Mouse (Mus musculus): Measurements from ENCODE around the gene Foxk2. TPM values are rescaled to one million over a fixed set of nuclear protein-coding genes. Genes with fewer than 3 reads are reported as not detected.
A peak's percentile ranks its signal among the peaks of the same experiment; 100 is the strongest.

Foxk2 gene
- 3.4 and 3.9 TPM in 2 replicates for polyA plus RNA-seq (2015; fragmentation: Nextera tagmentation; extraction: Ambion mirVana)

DNA sequence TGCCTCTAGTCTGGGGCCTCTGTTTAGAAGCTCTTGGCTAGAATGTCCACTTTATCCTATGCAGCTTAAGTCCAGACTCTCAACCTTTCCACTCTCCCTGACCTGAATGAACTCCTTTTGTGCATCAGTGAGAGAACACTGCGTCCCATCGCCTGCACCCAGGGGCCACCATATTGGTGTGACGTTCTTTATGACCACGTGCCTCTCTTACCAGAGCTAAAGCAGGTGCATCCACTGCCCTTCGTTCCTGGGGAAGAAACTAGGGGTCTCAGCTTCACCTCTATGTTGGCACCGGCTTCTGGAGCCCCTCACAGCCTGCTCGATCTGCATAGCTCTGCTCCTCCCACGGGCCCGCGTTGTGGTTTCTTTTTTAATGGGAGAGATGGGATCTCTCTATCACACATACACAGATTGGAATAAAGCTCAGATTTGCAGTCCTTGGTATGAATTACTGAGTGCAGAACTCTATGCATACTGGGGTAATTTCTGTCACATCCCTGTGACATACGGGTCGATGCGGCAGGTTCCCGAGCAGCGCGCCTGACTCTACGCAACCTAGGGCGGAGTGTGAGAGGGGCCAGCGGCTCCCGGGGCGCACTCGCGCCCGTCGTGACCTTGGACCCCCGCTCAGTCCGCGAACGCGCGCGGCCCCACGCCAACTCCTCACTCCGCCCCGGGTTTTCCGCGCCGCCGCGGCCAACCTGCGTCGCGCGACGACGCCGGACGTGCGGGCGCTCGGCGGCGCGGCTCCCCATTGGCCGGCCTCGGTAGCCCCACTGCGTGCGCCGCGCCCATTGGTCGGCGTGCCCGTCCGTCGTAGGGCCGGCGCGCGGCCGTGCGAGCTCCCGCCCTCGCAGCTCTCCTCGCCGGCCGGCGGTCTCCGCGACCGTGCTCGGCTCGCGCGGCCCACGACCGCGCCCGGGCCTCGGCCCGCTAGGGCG lies at the start of gene Foxk2:
TSS of gene Foxk2 (plus strand) at position 831 of the 941 bp plus-strand sequence.
- DNase-seq (peak; percentile 87), ATAC-seq (ENCODE audit: low read depth) (peak; percentile 97)
- Histone ChIP-seq H3K4me1 (replicated peaks) (peaks cover 44% of the 10 kb centered on the region), H3K27ac (peak within 1 kb of the TSS; percentile 88), H3K27me3 (no peaks in the 10 kb centered on the region), H3K36me3 (peaks cover 55% of the 10 kb centered on the region), H3K4me2 (peak within 1 kb of the TSS; percentile 94), H3K4me3 (replicated peaks) (peak within 1 kb of the TSS; percentile 98), H3K9ac (peak within 1 kb of the TSS; percentile 99), H3K9me3 (replicated peaks) (no peaks in the 10 kb centered on the region)
- WGBS (ENCODE audit: insufficient replicate concordance) = under 1% methylated on average over 91 of the region's 91 CpGs

DNA sequence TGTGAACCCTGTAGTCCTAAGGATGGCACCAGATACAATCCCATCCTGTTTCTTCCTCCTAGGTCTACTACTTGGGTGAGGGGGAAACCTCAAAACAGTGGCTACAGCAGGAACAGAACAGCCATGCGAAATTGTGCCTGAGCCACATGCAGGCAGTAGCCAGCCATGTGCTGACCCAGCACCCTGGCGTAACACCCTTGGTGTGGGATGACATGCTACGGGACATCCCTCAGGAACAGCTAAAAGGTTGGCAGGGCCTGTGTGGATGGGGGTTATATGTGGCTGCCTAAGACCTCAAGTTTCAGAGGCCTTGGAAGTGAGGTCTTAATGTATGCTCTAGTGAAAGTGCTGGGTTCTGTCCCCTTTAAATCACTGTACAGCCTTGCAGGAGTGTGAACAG lies 43.0 kb upstream of the Foxk2 start:
- H3K36me3 ChIP-seq = peaks cover 49% of the 10 kb centered on the region
- DNase-seq (no peak), ATAC-seq (ENCODE audit: low read depth) (no peak)
- H3K4me3 ChIP-seq (replicated peaks) = no peak overlapping the region
- H3K4me1 ChIP-seq (replicated peaks) = no peaks in the 10 kb centered on the region
- 78% methylated on average over 3 of the region's 3 CpGs for WGBS (ENCODE audit: insufficient replicate concordance)
- H3K27ac ChIP-seq = no peak overlapping the region
- H3K27me3 ChIP-seq = no peaks in the 10 kb centered on the region
- H3K4me2 ChIP-seq = no peak overlapping the region
- no peaks in the 10 kb centered on the region for H3K9me3 ChIP-seq (replicated peaks)
- H3K9ac ChIP-seq = no peak overlapping the region

DNA sequence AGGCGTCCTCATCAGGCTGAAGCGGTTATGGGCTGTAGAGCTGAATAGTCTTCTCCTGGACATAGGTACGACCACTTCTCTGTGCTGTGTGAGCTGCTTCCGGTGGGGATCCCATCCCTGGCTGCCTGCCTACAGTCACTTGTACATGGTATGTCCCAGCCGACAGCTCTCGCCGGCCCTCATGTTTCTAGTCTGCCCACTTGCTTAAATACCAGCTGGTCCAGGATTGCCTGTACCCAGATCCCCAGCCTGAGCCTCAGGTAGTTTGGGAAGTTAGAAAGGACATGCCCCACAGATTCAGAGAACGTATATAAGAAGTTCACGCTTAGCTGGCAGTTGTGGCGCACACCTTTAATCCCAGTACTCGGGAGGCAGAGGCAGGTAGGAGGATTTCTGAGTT lies 40.0 kb upstream of the Foxk2 start:
- Histone ChIP-seq H3K27ac (no peak overlapping the region), H3K36me3 (peaks cover 76% of the 10 kb centered on the region), H3K4me1 (replicated peaks) (no peaks in the 10 kb centered on the region), H3K4me2 (no peak overlapping the region), H3K9ac (no peak overlapping the region), H3K4me3 (replicated peaks) (no peak overlapping the region), H3K9me3 (replicated peaks) (no peaks in the 10 kb centered on the region), H3K27me3 (no peaks in the 10 kb centered on the region)
- 82% methylated on average over 11 of the region's 11 CpGs for WGBS (ENCODE audit: insufficient replicate concordance)
- DNase-seq (no peak), ATAC-seq (ENCODE audit: low read depth) (no peak)

DNA sequence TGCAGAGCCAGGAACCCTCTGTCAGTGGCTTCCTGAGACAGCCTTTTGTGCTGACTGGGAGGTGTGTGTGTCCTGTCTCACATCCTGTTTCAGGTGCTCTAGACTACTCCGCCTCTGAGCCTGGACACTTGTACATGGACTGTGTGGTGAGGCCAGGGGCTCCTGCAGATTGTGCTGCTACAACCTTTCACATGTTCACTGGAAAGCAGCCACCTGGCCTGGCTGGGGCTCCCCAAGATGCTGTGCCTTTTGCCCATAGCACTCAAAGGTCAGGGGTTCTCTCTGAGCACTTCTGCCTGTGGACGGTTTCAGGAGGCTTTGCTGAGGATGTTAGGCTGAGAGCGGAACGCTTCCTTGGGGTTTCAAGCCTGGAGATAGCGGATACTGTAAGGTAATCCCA lies 39.0 kb upstream of the Foxk2 start:
- Histone ChIP-seq H3K27ac (no peak overlapping the region), H3K4me2 (no peak overlapping the region), H3K9me3 (replicated peaks) (no peaks in the 10 kb centered on the region), H3K36me3 (peaks cover 83% of the 10 kb centered on the region), H3K27me3 (no peaks in the 10 kb centered on the region), H3K9ac (no peak overlapping the region), H3K4me1 (replicated peaks) (no peaks in the 10 kb centered on the region), H3K4me3 (replicated peaks) (no peak overlapping the region)
- DNase-seq (no peak), ATAC-seq (ENCODE audit: low read depth) (no peak)
- WGBS (ENCODE audit: insufficient replicate concordance) = 87% methylated on average over 5 of the region's 5 CpGs

DNA sequence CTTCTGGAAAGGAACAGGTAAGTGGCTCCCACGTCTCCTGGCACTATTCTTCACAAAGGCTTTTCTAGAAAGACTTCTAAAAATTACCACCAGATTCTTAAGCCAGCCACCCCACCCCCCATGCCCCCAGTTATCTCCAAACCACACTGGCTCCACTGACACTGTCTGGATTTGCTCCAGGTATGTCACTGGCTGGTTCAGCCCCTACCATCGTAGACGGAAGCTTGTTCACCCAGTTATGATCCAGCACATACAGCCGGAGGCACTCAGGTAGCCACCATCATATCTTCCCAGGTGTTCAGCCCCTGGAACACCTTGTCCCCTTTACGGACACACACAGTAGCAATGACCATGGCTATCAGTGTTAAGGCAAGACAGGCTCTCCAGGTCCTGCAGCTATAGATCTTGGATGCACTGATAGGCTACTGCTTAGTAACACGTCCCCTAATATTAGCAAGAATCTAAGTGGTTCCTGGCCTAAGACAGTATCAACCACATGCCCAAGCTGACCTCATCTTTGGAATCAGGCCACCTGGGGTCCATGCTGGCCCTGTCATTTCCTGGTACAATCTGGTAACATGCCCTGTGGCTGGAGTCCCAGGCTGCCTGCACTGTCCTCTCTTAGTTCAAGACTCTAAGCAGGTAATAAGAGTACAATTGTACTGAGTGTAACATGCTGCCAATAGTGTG lies 38.3 kb upstream of the Foxk2 start:
- Histone ChIP-seq H3K27me3 (no peaks in the 10 kb centered on the region), H3K9me3 (replicated peaks) (no peaks in the 10 kb centered on the region), H3K9ac (no peak overlapping the region), H3K4me3 (replicated peaks) (no peak overlapping the region), H3K36me3 (peaks cover 89% of the 10 kb centered on the region), H3K27ac (no peak overlapping the region), H3K4me1 (replicated peaks) (no peaks in the 10 kb centered on the region), H3K4me2 (no peak overlapping the region)
- 70% methylated on average over 6 of the region's 6 CpGs for WGBS (ENCODE audit: insufficient replicate concordance)
- ATAC-seq (ENCODE audit: low read depth) (no peak), DNase-seq (no peak)

DNA sequence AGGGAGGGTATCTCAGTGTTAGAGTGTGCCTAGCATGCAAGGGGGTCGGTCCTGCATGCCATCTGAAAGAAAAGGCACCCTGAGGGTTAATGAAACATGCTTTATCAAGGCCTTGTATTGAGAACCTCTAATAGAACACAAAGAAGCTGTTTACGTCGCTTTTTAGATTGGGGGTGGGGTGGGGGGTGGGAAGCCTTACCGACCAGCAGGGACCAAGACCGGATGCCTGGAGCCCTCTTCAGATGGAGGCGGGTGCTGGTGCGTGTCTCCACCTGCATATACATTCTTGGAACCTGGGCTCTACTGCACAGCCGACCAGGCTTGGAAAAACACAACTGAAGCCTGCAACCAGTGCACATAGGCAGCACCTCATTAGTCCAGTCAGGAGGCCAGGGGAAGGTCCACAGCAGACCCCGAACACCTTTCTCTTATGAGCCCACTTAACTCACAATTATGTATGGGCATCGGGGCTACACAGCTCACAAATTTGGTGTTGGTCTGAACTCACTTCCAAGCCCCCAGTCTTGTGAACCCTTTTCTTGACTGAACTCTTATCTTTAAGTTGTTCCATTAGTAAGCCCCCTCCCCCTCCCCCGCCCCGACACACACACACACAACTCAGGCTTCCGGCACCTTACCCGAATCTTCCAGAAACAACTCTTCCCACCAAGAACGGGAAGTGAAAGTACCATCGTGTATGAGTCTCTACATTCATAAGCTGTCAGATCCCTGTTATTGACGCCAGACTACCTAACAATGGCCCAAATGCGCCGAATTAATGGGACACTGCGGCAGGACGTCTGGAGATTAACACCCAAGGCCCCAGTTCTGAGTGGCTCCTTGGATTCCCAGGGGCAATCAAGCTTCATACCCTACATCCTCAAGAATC lies 31.4 kb upstream of the Foxk2 start:
- peak overlapping the region; percentile 77 for H3K4me3 ChIP-seq (replicated peaks)
- H3K4me1 ChIP-seq (replicated peaks) = peaks cover 55% of the 10 kb centered on the region
- peak overlapping the region; percentile 86 for H3K27ac ChIP-seq
- peak overlapping the region; percentile 89 for H3K4me2 ChIP-seq
- H3K9ac ChIP-seq = peak overlapping the region; percentile 88
- ATAC-seq (ENCODE audit: low read depth) = peak; percentile 9
- H3K27me3 ChIP-seq = no peaks in the 10 kb centered on the region
- H3K9me3 ChIP-seq (replicated peaks) = no peaks in the 10 kb centered on the region
- no peak for DNase-seq
- 14% methylated on average over 21 of the region's 21 CpGs for WGBS (ENCODE audit: insufficient replicate concordance)
- peaks cover 46% of the 10 kb centered on the region for H3K36me3 ChIP-seq

DNA sequence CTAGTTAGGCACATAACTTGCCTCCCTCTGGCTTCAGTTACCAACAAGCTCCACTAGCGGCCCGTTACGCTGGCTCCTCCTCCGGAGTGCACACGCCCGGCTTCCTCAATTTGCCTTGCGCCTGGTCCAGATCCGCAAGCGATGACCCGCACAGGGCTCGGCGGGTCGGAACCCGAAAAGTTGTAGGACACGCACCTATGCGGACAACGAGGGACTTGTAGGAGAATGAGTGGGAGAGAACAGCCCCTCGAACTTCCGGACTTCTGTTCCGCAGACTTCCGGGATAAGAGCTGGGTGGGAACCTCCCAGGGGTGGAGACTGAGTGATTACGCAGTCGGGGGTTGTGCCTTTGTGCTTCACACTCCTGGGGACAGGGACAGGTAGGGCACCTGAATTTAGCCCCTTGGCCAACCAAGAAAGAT lies 30.8 kb upstream of the Foxk2 start, which contains the start of gene Cybc1:
TSS of gene Cybc1 (minus strand) at position 305 of the 422 bp plus-strand sequence.
- peaks cover 60% of the 10 kb centered on the region for H3K4me1 ChIP-seq (replicated peaks)
- H3K27me3 ChIP-seq = no peaks in the 10 kb centered on the region
- H3K9me3 ChIP-seq (replicated peaks) = no peaks in the 10 kb centered on the region
- peak within 1 kb of the TSS; percentile 77 for H3K4me3 ChIP-seq (replicated peaks)
- H3K9ac ChIP-seq = peak within 1 kb of the TSS; percentile 88
- under 1% methylated on average over 23 of the region's 23 CpGs for WGBS (ENCODE audit: insufficient replicate concordance)
- peak; percentile 92 for ATAC-seq (ENCODE audit: low read depth)
- peak within 1 kb of the TSS; percentile 86 for H3K27ac ChIP-seq
- H3K36me3 ChIP-seq = peaks cover 39% of the 10 kb centered on the region
- DNase-seq = peak; percentile 70
- H3K4me2 ChIP-seq = peak within 1 kb of the TSS; percentile 89

DNA sequence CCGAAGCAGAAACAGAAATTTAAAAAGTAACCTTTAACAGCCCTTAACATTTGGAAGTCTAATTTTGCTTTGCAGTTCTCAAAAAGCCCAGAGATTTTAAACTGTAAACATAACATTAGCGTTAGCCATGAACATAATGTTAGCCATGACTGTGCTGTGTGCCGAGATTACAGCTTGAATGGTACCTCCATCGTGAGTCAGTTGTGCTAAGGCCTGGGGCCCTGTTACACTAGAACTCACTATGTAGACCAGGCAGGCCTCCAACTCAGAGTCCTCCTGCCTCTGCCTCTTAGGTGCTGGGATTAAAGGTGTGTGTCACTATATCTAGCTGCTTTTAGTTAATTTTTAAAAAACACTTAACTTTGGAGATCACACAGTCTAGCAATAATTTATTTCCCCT lies 28.6 kb upstream of the Foxk2 start:
- H3K4me2 ChIP-seq = no peak overlapping the region
- peak overlapping the region; percentile 89 for H3K27ac ChIP-seq
- no peak overlapping the region for H3K4me3 ChIP-seq (replicated peaks)
- no peaks in the 10 kb centered on the region for H3K9me3 ChIP-seq (replicated peaks)
- peaks cover 18% of the 10 kb centered on the region for H3K36me3 ChIP-seq
- no peaks in the 10 kb centered on the region for H3K27me3 ChIP-seq
- ATAC-seq (ENCODE audit: low read depth) (no peak), DNase-seq (no peak)
- peaks cover 78% of the 10 kb centered on the region for H3K4me1 ChIP-seq (replicated peaks)
- H3K9ac ChIP-seq = peak overlapping the region; percentile 40; the same call in 1 of the 2 replicates
- 68% methylated on average over 4 of the region's 4 CpGs for WGBS (ENCODE audit: insufficient replicate concordance)

DNA sequence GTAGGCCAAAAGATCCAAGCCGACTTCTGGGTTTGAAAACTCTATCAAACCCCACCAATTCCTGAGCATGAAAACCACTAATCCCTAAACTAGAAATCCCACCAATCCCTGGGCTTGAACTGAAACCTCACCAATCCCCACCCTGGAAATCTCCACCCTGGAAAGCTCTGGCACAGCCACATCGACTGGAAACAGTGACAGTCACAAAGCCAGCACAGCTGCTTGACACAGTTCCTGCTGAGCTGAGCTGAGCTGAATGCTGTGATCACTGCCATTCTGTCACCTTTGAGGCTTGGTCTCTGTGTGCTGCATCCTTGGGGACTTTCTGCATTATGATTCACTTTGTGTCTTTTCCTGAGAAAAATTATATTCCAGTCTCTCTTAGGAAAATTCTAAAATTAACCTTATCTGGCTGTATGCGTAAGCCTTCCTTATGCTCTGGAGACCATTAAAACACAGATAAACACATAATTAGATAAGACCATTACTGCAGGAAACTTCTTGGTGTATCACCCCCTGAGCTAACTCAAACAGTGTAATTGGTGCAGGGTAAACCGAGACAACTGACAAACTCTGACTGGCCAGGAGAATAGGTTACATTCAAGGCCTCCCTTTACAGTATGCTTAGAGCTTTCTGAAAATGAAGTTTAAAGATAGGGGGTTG lies 28.0 kb upstream of the Foxk2 start:
- no peak overlapping the region for H3K4me3 ChIP-seq (replicated peaks)
- WGBS (ENCODE audit: insufficient replicate concordance) = 24% methylated on average over 4 of the region's 4 CpGs
- ATAC-seq (ENCODE audit: low read depth) (no peak), DNase-seq (no peak)
- H3K4me1 ChIP-seq (replicated peaks) = peaks cover 80% of the 10 kb centered on the region
- H3K9me3 ChIP-seq (replicated peaks) = no peaks in the 10 kb centered on the region
- no peak overlapping the region for H3K4me2 ChIP-seq
- peaks cover 12% of the 10 kb centered on the region for H3K36me3 ChIP-seq
- no peaks in the 10 kb centered on the region for H3K27me3 ChIP-seq
- peak overlapping the region; percentile 40; the same call in 1 of the 2 replicates for H3K9ac ChIP-seq
- peak overlapping the region; percentile 89 for H3K27ac ChIP-seq

DNA sequence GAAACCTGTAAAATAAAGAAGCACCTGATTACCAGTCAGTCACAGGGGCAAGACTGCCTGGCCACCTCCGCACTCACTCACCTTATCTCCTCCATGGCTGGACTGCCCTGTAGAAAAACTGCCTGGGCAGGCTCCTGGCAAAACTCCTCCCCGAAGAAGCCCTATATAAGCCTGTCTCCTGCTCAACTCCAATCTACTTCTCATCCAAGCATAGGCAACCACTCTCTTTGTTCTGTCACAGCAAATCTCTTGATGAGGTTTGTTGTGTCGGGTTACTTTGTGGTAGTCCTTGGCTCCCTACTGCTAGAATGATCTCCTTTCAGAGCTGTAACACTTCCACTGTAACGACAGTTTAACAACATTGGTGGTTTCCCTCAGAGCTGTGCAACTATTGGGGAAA lies 27.1 kb upstream of the Foxk2 start:
- H3K4me3 ChIP-seq (replicated peaks) = no peak overlapping the region
- no peaks in the 10 kb centered on the region for H3K9me3 ChIP-seq (replicated peaks)
- ATAC-seq (ENCODE audit: low read depth) (no peak), DNase-seq (no peak)
- H3K27me3 ChIP-seq = no peaks in the 10 kb centered on the region
- H3K4me1 ChIP-seq (replicated peaks) = peaks cover 73% of the 10 kb centered on the region
- peak overlapping the region; percentile 42; the same call in 1 of the 2 replicates for H3K9ac ChIP-seq
- 24% methylated on average over 4 of the region's 4 CpGs for WGBS (ENCODE audit: insufficient replicate concordance)
- no peak overlapping the region for H3K4me2 ChIP-seq
- peak overlapping the region; percentile 77 for H3K27ac ChIP-seq
- H3K36me3 ChIP-seq = peaks cover 3% of the 10 kb centered on the region; the same call in 1 of the 2 replicates

All from liver, embryonic 13.5 days (tissue).